Mouse (Mus musculus) c-Kit-negative CD71-positive TER-119-positive erythroid progenitor cells, embryonic 14.5 days (primary cell): ENCODE data around the gene Tgfb1i1.

Experiments
- DNase-seq: peaks from one replicate; pipeline ENCODE4 v3.0.0-alpha.2; 2013; ENCODE audit warnings: low read depth, low spot score

Gene Tgfb1i1

DNA sequence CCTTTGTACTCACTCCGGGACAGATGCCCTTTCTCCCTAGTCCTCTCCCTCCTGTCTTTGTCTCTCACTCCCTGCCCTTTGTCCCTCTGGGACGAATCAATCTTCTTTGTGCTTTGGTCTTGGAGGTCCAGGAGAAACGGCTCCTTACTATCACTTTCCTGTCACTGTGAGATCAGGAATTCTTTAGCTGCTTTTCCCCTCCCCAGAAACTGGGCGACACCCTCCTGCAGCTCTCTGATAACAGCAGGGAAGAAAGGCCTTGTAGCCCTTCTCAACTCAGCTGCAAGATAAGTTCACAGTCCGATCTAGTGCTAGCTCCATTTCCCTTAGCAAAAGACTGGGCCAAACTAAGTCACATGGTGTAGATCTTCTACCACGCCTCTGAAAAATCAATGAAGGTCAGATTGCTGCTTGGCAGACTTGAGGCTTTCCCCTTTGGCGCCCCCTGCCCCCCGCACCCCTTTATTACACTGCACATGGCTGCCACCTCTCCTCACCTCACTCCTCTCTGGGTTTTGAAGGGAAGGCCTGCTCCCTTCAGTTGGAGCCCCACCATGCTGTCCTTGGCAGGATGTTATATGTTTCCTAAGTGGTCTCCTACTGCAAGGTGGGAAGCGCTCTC, 42.4 kb downstream of the Tgfb1i1 start:
- DNase-seq = peak; percentile 83

DNA sequence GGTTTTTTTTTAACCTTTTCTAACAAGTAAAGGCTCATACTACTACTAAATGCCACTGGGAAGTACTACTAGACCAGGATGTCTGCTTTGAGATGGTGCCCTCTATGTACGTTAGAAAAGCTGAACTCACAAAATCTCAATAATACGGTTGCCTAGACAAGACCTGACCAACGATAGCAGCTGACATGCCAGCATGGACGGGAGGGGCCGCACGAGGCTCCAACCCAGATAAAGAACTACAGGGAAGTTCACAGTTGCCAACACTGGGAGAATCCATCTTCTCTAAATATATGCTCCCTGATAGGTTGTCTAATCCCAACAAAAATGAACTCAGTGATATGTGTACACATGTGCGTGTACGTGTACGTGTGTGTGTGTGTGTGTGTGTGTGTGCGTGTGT, 48.2 kb downstream of the Tgfb1i1 start:
- no peak for DNase-seq

DNA sequence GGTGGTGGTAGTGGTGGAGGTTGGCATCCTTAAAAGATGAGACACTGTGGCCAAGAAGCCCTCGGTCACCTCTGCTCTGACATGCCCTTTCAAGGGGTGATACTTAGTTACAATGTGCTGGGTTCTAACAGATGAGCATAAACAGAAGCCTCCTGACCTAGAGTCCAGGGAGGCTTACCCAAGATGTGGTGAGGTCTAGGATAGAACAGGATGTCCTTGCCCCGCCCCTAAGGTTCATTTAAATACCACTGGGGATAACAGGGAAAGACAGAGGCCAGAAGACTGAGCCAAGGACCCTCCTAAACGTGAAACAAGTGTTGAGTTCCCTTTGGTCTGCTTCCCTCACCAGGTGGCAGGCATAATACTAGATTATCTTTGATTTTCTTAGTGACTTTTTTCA, 49.9 kb downstream of the Tgfb1i1 start:
- DNase-seq = no peak

DNA sequence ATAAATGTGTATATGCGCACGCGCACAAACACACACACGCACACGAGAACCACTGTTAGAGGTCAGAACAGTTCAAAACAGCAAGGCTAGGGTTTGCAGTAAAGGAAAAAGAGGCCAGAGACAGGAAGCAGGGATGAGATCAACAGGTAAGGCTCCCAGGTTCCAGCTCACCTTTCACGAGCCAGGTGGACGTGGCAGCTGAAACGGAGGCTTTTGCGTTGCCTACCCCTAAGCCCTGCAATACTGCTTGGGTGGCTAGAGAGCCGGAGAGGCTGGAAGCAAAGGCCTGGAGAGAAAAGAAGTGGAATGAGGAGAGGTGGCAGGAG, 50.6 kb downstream of the Tgfb1i1 start:
- DNase-seq = no peak

DNA sequence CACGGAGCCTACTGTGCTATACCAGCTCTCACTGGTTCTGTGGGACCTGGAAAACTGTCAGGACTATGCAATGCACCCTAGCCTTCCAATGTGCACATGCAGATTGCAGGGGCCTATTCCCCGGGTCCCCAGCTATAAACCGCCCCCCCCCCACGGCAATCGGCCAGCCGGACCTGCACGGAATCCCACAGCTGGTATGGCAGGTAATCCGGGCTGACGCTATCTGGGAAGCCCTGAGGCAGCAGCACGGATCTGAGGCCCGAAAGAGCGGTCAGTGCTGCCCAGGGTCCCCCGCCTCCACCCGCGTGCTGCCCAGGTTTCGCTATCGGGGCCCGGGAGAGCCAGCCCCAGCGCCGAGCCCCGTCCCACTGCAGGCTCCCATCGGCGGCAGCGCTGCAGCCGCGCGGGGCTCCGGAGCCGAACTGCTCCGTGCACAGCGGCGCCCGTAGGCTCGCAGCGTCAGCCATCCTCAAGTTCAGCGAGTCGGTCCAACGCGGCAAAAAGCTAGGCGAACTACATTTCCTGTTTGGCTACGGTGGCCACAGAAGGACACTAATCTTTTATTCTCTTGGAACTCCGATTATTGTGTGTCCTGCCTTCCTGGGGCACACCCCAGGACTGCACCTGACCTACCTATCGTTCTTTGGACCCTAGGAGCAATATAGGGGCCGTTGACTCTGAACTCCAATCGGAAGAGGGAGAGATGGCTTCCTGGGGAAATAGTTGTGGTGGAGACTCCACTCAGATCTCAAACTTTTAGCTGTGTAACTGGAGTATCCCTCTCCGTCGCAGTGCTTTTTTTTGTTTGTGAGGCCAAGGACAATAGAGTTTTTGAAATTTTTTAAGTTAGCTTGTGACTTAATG, 51.2 kb downstream of the Tgfb1i1 start, which contains the start of gene BC017158:
Gene BC017158 (minus strand): TSS at position 554 of the 864 bp plus-strand sequence.
- DNase-seq = peak; percentile 79

DNA sequence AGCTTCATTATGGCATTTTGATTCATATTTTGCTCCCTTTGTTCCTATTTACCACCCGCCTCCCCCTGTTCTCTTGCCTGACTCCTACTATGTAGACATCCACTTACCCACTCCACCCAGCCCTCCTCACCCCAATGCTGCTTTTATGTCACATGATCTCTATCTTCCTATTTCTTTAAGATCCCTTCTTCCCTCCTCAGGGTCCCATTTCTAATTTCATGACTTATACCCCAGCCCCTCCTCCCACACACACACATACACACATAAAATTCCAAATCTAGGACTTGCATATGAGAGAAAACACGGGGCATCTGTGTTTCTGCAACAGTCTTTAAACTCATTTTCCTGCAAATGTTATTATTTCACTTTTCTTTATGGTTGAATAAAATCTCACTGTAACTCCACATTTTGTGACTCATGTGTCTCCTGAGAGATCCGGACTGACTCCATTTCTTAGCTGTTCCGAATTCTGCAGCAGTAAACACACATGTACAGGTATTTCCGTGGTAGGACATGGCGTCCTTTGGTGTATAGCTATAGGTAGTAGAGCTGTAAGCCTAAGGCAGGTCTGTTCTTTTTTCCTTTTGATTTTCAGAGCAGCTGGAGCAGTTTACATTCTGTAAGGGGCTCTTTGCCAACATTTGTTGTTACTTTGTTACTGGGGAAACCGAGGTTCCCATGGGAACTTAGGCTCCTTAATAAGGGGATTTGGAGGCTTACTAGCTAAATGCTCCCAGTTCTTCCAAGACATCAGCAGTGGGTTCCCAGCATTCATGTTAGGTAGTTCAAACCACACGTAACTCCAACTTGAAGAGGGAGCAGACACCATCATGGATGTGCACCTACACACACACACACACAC, 52.1 kb downstream of the Tgfb1i1 start:
- no peak for DNase-seq

DNA sequence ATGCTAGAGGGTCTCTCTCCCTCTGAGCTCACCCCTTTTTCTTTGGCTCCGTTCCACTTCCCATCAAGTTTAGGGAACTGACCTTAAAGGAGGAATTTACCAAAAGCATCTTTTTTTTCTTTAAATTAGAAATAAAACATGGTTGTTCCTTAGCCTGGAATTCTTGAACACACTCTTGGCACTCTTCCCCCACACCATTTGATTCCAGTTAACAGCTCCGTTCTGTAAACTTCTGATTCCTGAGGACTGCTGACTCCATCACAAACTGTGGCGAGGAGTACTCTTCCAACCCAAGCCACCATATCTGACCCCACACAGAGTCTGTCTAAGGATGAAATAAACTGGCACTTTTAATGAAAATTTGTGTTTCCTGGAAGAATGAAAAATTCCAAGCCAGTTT, 54.3 kb downstream of the Tgfb1i1 start:
- DNase-seq = no peak

DNA sequence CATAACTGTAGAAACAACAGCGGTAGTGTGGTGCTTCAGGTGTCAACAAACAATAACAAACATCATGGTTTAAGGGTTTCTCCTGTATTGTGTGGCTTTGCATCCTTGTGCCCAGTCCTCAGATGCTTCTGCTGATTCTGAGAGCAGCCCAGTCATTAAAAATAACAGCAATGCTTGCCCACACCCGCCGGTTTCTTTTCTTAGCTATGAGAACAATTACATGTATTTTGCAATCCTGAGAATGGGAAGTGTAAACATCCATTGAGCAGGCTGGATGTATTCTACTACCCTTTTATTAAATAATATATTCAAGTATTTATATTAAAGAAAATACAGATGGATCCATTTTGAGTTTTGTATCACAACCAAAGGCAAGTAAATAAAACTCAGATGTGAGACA, 55.5 kb downstream of the Tgfb1i1 start:
- no peak for DNase-seq

DNA sequence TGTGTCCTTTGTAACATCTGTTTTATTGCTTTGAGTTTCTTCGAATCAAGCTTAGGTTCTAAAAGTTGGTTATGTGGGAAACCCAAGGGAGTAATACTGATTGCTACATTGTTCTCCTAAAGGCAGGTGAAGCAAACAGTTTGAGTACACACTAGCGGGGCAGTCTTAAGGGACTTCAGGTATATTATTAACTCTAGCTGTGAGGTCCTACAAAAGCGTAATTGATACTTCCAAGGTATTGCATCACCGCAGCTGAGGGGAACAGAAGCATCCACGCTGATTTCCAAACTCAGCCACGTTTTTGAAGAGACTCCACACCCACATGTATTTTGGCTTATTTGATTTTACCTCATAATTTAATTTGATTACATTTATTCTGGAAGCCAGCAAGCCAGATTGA, 57.6 kb downstream of the Tgfb1i1 start:
- DNase-seq = no peak

DNA sequence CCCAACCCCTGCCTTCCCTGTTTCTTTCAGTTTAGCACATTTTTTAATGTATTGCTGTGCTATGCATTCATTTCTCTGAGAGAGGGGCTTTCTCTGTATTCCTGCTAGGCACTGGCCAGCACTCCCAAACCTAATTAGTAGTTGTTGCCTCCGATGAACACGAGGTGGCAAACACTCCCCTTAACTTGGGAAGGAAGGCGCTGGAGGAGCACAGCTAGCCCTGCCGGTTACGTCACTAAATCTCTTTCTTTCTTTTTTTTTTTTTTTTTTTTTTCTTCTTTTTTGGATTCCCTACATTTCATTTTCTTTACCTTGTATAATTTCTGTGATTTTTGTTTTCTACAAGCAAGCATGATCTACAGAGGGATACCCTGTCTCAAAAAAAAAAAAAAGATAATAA, 58.3 kb downstream of the Tgfb1i1 start:
- DNase-seq = no peak
